Comparison of ENCODE assay signal across 8 mouse cellular contexts in the genomic region with DNA sequence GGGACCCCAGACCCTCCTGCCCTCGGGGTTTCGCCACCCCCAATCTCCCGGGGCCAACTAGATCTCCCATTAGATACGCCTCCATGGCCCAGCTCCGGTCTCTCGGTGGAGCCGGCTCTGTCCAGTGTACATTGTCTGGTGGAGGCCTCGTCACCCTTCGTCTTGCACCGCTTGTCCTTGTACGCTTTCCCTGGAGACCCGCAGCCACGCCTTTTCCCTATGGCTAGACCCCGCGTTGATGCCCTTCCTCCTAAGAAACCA. TPM values are rescaled to one million over a fixed set of nuclear protein-coding genes. Genes with fewer than 3 reads are reported as not detected.
DNase-seq lines count a peak whose midpoint lies in the region; ATAC-seq and TF ChIP-seq lines count a peak whose summit lies in the region.

No protein-coding gene starts in this region.

- 2% methylated on average over 15 of the region's 15 CpGs for whole genome bisulfite sequencing in cerebellum, adult 2 months
- WGBS in spleen, adult 2 months: 4% methylated on average over 15 of the region's 15 CpGs
- 2% methylated on average over 15 of the region's 15 CpGs for WGBS in liver, embryonic 11.5 days
- WGBS in stomach, postnatal 0 days: 4% methylated on average over 15 of the region's 15 CpGs

- H3K4me1 ChIP-seq in cerebellum, adult 2 months (ENCODE audit: control insufficient read depth, insufficient read depth, low read length): no peaks in the 10 kb centered on the region
- H3K4me1 ChIP-seq in spleen, adult 2 months (ENCODE audit: control insufficient read depth, insufficient read depth, insufficient read length): peaks cover 3% of the 10 kb centered on the region; the same call in 1 of the 2 replicates
- H3K4me1 ChIP-seq in liver, embryonic 11.5 days (replicated peaks; ENCODE audit: control insufficient read depth, insufficient read depth, low read length): peaks cover 12% of the 10 kb centered on the region
- peaks cover 3% of the 10 kb centered on the region; the same call in 1 of the 2 replicates for H3K4me1 ChIP-seq in stomach, postnatal 0 days (replicated peaks; ENCODE audit: control insufficient read depth, insufficient read depth)

- peak overlapping the region; percentile 61 for H3K4me3 ChIP-seq in cerebellum, adult 2 months (replicated peaks; ENCODE audit: insufficient read depth, low read depth, low read length)
- H3K4me3 ChIP-seq in spleen, adult 2 months (ENCODE audit: extremely low read depth, insufficient read depth, insufficient read length): peak overlapping the region; percentile 80; the same call in 1 of the 2 replicates
- H3K4me3 ChIP-seq in liver, embryonic 11.5 days (ENCODE audit: low read depth, low read length): peak overlapping the region; percentile 74
- H3K4me3 ChIP-seq in stomach, postnatal 0 days (ENCODE audit: low read depth, low read length): peak overlapping the region; percentile 64

- H3K27ac ChIP-seq in cerebellum, adult 2 months (ENCODE audit: insufficient read depth, low read length): no peak overlapping the region
- no peak overlapping the region for H3K27ac ChIP-seq in spleen, adult 2 months (ENCODE audit: insufficient read depth, low read length)
- H3K27ac ChIP-seq in liver, embryonic 11.5 days (ENCODE audit: low read depth, low read length): peak overlapping the region; percentile 62
- no peak overlapping the region for H3K27ac ChIP-seq in stomach, postnatal 0 days (replicated peaks)

- no peak for ATAC-seq in liver, embryonic 11.5 days (replicated peaks; ENCODE audit: low FRiP score)
- ATAC-seq in stomach, postnatal 0 days (ENCODE audit: low FRiP score, low TSS enrichment): no peak

- no peak for TF ChIP-seq EP300 in stomach, postnatal 0 days (optimal IDR thresholded peaks at IDR 0.05)

- peak overlapping the region; percentile 74 for H3K9ac ChIP-seq in liver, embryonic 11.5 days (ENCODE audit: low read depth, low read length)
- H3K9ac ChIP-seq in stomach, postnatal 0 days (ENCODE audit: low read length): peak overlapping the region; percentile 51

- no peaks in the 10 kb centered on the region for H3K27me3 ChIP-seq in cerebellum, adult 2 months (ENCODE audit: control insufficient read depth, insufficient read depth, low read length)
- no peaks in the 10 kb centered on the region for H3K27me3 ChIP-seq in spleen, adult 2 months (ENCODE audit: control insufficient read depth, insufficient read depth, low read length)
- no peaks in the 10 kb centered on the region for H3K27me3 ChIP-seq in liver, embryonic 11.5 days (replicated peaks; ENCODE audit: control insufficient read depth, insufficient read depth, low read length)
- no peaks in the 10 kb centered on the region for H3K27me3 ChIP-seq in stomach, postnatal 0 days (ENCODE audit: control insufficient read depth, insufficient read depth, low read length)

- no peaks in the 10 kb centered on the region for H3K36me3 ChIP-seq in spleen, adult 2 months (ENCODE audit: control insufficient read depth, insufficient read depth, low read length)
- no peaks in the 10 kb centered on the region; the same call in 1 of the 2 replicates for H3K36me3 ChIP-seq in liver, embryonic 11.5 days (ENCODE audit: control insufficient read depth, insufficient read depth, low read length)
- H3K36me3 ChIP-seq in stomach, postnatal 0 days (ENCODE audit: control insufficient read depth, insufficient read depth, low read length): no peaks in the 10 kb centered on the region

- peak overlapping the region; percentile 92 for H3K4me2 ChIP-seq in liver, embryonic 11.5 days
- H3K4me2 ChIP-seq in stomach, postnatal 0 days (replicated peaks; ENCODE audit: low read depth): peak overlapping the region; percentile 89

- TF ChIP-seq POLR2A in cerebellum, adult 2 months (IDR thresholded peaks at IDR 0.05; ENCODE audit: borderline replicate concordance, insufficient read depth, low read length): no peak
- TF ChIP-seq POLR2A in spleen, adult 2 months (IDR thresholded peaks at IDR 0.05; ENCODE audit: low read depth, low read length): no peak

- DNase-seq in cerebellum, adult 2 months: no peak
- DNase-seq in cerebellum, adult 18-20 months: no peak
- DNase-seq in spleen, adult 2 months (ENCODE audit: low read depth in 1 of 2, low spot score in 2 of 2): no peak
- no peak for DNase-seq in spleen, postnatal 10 days (ENCODE audit: low spot score in 2 of 2)
- DNase-seq in liver, embryonic 11.5 days (ENCODE audit: low spot score): no peak
- no peak for DNase-seq in stomach, postnatal 0 days (ENCODE audit: low spot score)
- DNase-seq in thymus, postnatal 36 days: no peak
- DNase-seq in embryo, embryonic 11 days: no peak

- H3K9me3 ChIP-seq in liver, embryonic 11.5 days (ENCODE audit: control insufficient read depth, low read length): no peaks in the 10 kb centered on the region
- H3K9me3 ChIP-seq in stomach, postnatal 0 days (ENCODE audit: control insufficient read depth, low read length): no peaks in the 10 kb centered on the region

- no peak for TF ChIP-seq CTCF in cerebellum, adult 2 months (IDR thresholded peaks at IDR 0.05; ENCODE audit: borderline replicate concordance, insufficient read depth, low read depth, low read length)
- no peak for TF ChIP-seq CTCF in spleen, adult 2 months (IDR thresholded peaks at IDR 0.05; ENCODE audit: extremely low read depth, insufficient read depth, insufficient read length, insufficient replicate concordance)
- TF ChIP-seq CTCF in stomach, postnatal 0 days (IDR thresholded peaks at IDR 0.05; ENCODE audit: low read depth): no peak

RNA-seq across cellular contexts. Expression of gene Asf1b, which starts 0.6 kb away (rescaled TPM):
- 2.0 and 2.5 TPM in 2 replicates for polyA plus RNA-seq in cerebellum, adult 2 months (2012; rRNA removed)
- polyA plus RNA-seq in spleen, adult 2 months (2012; rRNA removed): 33.2 and 38.4 TPM in 2 replicates
- 109 and 123 TPM in 2 replicates for polyA plus RNA-seq in liver, embryonic 11.5 days (2014; fragmentation: Nextera tagmentation; extraction: Ambion mirVana)
- 14.1 and 16.6 TPM in 2 replicates for polyA plus RNA-seq in stomach, postnatal 0 days (2015; fragmentation: Nextera tagmentation; extraction: Ambion mirVana)

RNA-seq across cellular contexts. Expression of gene Gm10644, which starts 0.9 kb away (rescaled TPM):
- 0.56 and 0.74 TPM in 2 replicates for polyA plus RNA-seq in cerebellum, adult 2 months (2012; rRNA removed)
- polyA plus RNA-seq in spleen, adult 2 months (2012; rRNA removed): 1.2 and 1.3 TPM in 2 replicates
- 0.25 and 0.37 TPM in 2 replicates for polyA plus RNA-seq in liver, embryonic 11.5 days (2014; fragmentation: Nextera tagmentation; extraction: Ambion mirVana)
- polyA plus RNA-seq in stomach, postnatal 0 days (2015; fragmentation: Nextera tagmentation; extraction: Ambion mirVana): 0.11 and 0.13 TPM in 2 replicates

RNA-seq across cellular contexts. Expression of gene Prkaca, which starts 16.9 kb away (rescaled TPM):
- polyA plus RNA-seq in cerebellum, adult 2 months (2012; rRNA removed): 235 and 256 TPM in 2 replicates
- polyA plus RNA-seq in spleen, adult 2 months (2012; rRNA removed): 26.7 and 31.5 TPM in 2 replicates
- 96.9 and 99.2 TPM in 2 replicates for polyA plus RNA-seq in liver, embryonic 11.5 days (2014; fragmentation: Nextera tagmentation; extraction: Ambion mirVana)
- 62.4 and 63.1 TPM in 2 replicates for polyA plus RNA-seq in stomach, postnatal 0 days (2015; fragmentation: Nextera tagmentation; extraction: Ambion mirVana)

RNA-seq across cellular contexts. Expression of gene Samd1, which starts 41.6 kb away (rescaled TPM):
- 50.5 and 55.1 TPM in 2 replicates for polyA plus RNA-seq in cerebellum, adult 2 months (2012; rRNA removed)
- 39.5 and 53.7 TPM in 2 replicates for polyA plus RNA-seq in spleen, adult 2 months (2012; rRNA removed)
- 13.4 and 17.6 TPM in 2 replicates for polyA plus RNA-seq in liver, embryonic 11.5 days (2014; fragmentation: Nextera tagmentation; extraction: Ambion mirVana)
- 4.2 and 4.5 TPM in 2 replicates for polyA plus RNA-seq in stomach, postnatal 0 days (2015; fragmentation: Nextera tagmentation; extraction: Ambion mirVana)

RNA-seq across cellular contexts. Expression of gene 1700067K01Rik, which starts 45.4 kb away (rescaled TPM):
- polyA plus RNA-seq in cerebellum, adult 2 months (2012; rRNA removed): 0.11 and 0.14 TPM in 2 replicates
- polyA plus RNA-seq in spleen, adult 2 months (2012; rRNA removed): 0.46 and 0.63 TPM in 2 replicates
- 0.29 and 1.5 TPM in 2 replicates for polyA plus RNA-seq in liver, embryonic 11.5 days (2014; fragmentation: Nextera tagmentation; extraction: Ambion mirVana)
- polyA plus RNA-seq in stomach, postnatal 0 days (2015; fragmentation: Nextera tagmentation; extraction: Ambion mirVana): 0.36 and 0.38 TPM in 2 replicates
